Mouse (Mus musculus) testis, adult 2 months (tissue): Measurements from ENCODE around the gene Wfdc6b.
A peak's percentile ranks its signal among the peaks of the same experiment; 100 is the strongest.

Experiments
- CTCF ChIP-seq: fragments of 200-500 bp; IDR thresholded peaks from 2 replicates; pipeline ENCODE4 v1.5.1; 2012; ENCODE audit warnings: low read depth, mild to moderate bottlenecking, inconsistent platforms, low read length, moderate library complexity; ENCODE audit not compliant: control insufficient read depth, insufficient read depth, insufficient replicate concordance
- POLR2A ChIP-seq: fragments of 200-500 bp; IDR thresholded peaks from 2 replicates; pipeline ENCODE4 v1.6.1; 2012; ENCODE audit warnings: low read depth, mild to moderate bottlenecking, inconsistent platforms, low read length, moderate library complexity; ENCODE audit not compliant: control insufficient read depth

GRCm38 (mm10) chr2:164603482-164603881, 9.8 kb upstream of the Wfdc6b start:
- TF ChIP-seq CTCF (peak; percentile 69; the same call in 1 of the 2 replicates), POLR2A (no peak)
